Mouse (Mus musculus) liver, embryonic 14.5 days (tissue): Measurements from ENCODE around the gene Fblim1.

Experiments used
- CTCF ChIP-seq: IDR thresholded peaks from 2 replicates; pipeline ENCODE4 v1.5.1; 2016; ENCODE audit warnings: antibody characterized with exemption, low read depth, control low read depth
- EP300 ChIP-seq: IDR thresholded peaks from 2 replicates; pipeline ENCODE4 v1.6.1; 2016; ENCODE audit warnings: antibody characterized with exemption, low read depth

DNA sequence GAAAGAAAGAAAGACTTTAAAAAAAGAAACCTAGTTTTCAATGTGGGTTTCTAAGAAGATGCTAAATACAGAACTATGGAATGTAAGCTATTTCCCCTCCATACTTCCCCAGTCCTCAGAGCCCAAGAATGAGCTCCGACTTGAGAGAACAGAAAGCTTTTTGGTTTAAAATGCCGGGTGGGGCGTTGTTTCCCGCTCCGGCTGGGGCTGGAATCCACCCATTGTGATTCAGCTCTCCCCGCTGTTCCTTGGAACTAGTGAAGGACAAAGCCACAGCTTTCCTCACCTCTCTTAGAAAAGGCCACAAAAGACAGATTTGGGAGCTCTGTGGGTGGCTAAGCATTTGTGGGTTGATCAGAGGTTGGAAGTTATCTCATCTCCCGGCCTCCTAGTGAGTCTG is 40.6 kb downstream of the Fblim1 start:
- TF ChIP-seq CTCF (no peak), EP300 (no peak)
